Mouse (Mus musculus) embryonic facial prominence, embryonic 12.5 days (tissue): ENCODE measurements around the gene Zdhhc5. TPM values are rescaled to one million over a fixed set of nuclear protein-coding genes. Genes with fewer than 3 reads are reported as not detected.

Source experiments
- microRNA counts: library from miRNA; unstranded; fragments of <30 nt; microRNA quantifications from one replicate; lab custom pipeline; 2017
- microRNA-seq: library from miRNA; unstranded; fragments of <30 nt; microRNA quantifications from one replicate; pipeline ENCODE4, GENCODE M21; 2017
- polyA plus RNA-seq: library from polyadenylated mRNA; unstranded; fragments of >200 nt; fragmentation: Nextera tagmentation; extraction: Ambion mirVana; gene quantifications from 2 replicates; pipeline ENCODE4 v1.2.1, GENCODE M21; 2016

Gene Zdhhc5
- polyA plus RNA-seq, 1 experiment from 2014 or later: 33.9 TPM

MicroRNAs encoded within 50 kb of the gene (microRNA counts, 519-probe panel; counts per million panel counts)
- 7,262 counts per million, percentile 98 among the panel's probes with 10 or more counts for microRNA mmu-miR-130a (lab: Ali Mortazavi, UCI)

Small RNA genes lying within 50 kb of the gene (microRNA-seq; reads per million reads assigned to microRNA genes)
- 35,334 reads per million, percentile 99 among the genes with 10 or more reads in this experiment for gene Mir130a

Other genes with a start within 250 kb of the Zdhhc5 start
- gene Tfpi, start 238.4 kb downstream of the Zdhhc5 start, polyA plus RNA-seq: 21.9 and 24.1 TPM in 2 replicates
- gene Ctnnd1, start 64.4 kb downstream of the Zdhhc5 start, polyA plus RNA-seq: 45.5 and 49.0 TPM in 2 replicates
- 0.36 and 0.47 TPM in 2 replicates for gene Btbd18, start 56.1 kb downstream of the Zdhhc5 start, polyA plus RNA-seq
- gene Selenoh, start 44.4 kb downstream of the Zdhhc5 start, polyA plus RNA-seq: 348 and 377 TPM in 2 replicates
- gene Gm28635, start 37.1 kb downstream of the Zdhhc5 start, polyA plus RNA-seq: not detected in 2 replicates
- 38.0 and 40.7 TPM in 2 replicates for gene Med19, start 36.8 kb downstream of the Zdhhc5 start, polyA plus RNA-seq
- gene Tmx2, start 36.0 kb downstream of the Zdhhc5 start, polyA plus RNA-seq: 118 and 122 TPM in 2 replicates
- 41.9 and 43.8 TPM in 2 replicates for gene Clp1, start 12.2 kb upstream of the Zdhhc5 start, polyA plus RNA-seq
- 12.3 and 13.7 TPM in 2 replicates for gene Ypel4, start 18.9 kb upstream of the Zdhhc5 start, polyA plus RNA-seq
- 13.0 and 13.9 TPM in 2 replicates for gene Gm19426, start 28.5 kb upstream of the Zdhhc5 start, polyA plus RNA-seq
- gene Serping1, start 60.3 kb upstream of the Zdhhc5 start, polyA plus RNA-seq: 24.7 and 24.9 TPM in 2 replicates
- gene Ube2l6, start 83.6 kb upstream of the Zdhhc5 start, polyA plus RNA-seq: 32.9 and 33.5 TPM in 2 replicates
- 0.13 and 0.23 TPM in 2 replicates for gene Smtnl1, start 107.5 kb upstream of the Zdhhc5 start, polyA plus RNA-seq
- gene Timm10, start 111.8 kb upstream of the Zdhhc5 start, polyA plus RNA-seq: 39.4 and 41.3 TPM in 2 replicates
- 19.0 and 19.6 TPM in 2 replicates for gene Slc43a1, start 123.7 kb upstream of the Zdhhc5 start, polyA plus RNA-seq
- 5.2 and 5.4 TPM in 2 replicates for gene Rtn4rl2, start 171.5 kb upstream of the Zdhhc5 start, polyA plus RNA-seq
- gene Slc43a3, start 221.4 kb upstream of the Zdhhc5 start, polyA plus RNA-seq: 30.4 and 35.9 TPM in 2 replicates